Comparison of ENCODE assay signal across 28 mouse cellular contexts in the genomic region with DNA sequence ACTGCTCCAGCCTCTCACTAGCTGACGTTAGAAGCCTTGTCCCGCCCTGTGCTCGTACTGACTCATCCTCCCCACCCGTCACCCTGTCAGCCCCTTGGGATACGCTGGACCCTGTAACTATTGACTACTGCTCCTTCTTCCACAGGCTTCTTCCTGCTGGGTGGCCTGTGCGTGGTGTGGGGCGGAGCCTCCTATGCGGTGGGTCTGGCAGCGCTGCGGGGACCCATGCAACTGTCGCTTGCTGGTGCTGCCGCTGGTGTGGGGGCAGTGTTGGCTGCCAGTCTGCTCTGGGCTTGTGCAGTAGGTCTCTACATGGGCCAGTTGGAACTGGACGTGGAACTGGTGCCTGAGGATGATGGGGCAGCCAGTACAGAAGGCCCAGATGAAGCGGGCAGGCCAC. TPM values are rescaled to one million over a fixed set of nuclear protein-coding genes. Genes with fewer than 3 reads are reported as not detected.
"Had no signal": no experiment of that assay in that cellular context is flagged by ENCODE, and none has a peak within 500 bp of the region (broad histone marks: within the 10 kb centered on the region; RNA-seq: fewer than 3 reads in every experiment).

No protein-coding gene starts in this region.

- H3K27me3 ChIP-seq: heart, embryonic 13.5 days; hindbrain, embryonic 13.5 days; hindbrain, embryonic 15.5 days; kidney, embryonic 15.5 days; limb, embryonic 13.5 days; limb, embryonic 15.5 days had no signal

- H3K9me3 ChIP-seq: heart, embryonic 13.5 days; heart, embryonic 15.5 days; hindbrain, embryonic 13.5 days; hindbrain, embryonic 15.5 days; kidney, embryonic 15.5 days; limb, embryonic 13.5 days; limb, embryonic 15.5 days had no signal

- H3K36me3 ChIP-seq: kidney, embryonic 15.5 days had no signal

- DNase-seq: gastrocnemius, postnatal 14 days; gastrocnemius, postnatal 36 days; heart, adult 18-20 months; heart, postnatal 14 days; heart, postnatal 36 days; kidney, adult 11 months; kidney, adult 2 months; kidney, adult 9 months; kidney, postnatal 14 days; kidney, postnatal 36 days; layer of hippocampus, adult 9-11 months; layer of hippocampus, postnatal 36 days; left cerebral cortex, postnatal 4 days had no signal

- H3K4me3 ChIP-seq: heart, embryonic 13.5 days; heart, embryonic 15.5 days; hindbrain, embryonic 13.5 days; hindbrain, embryonic 15.5 days; kidney, embryonic 15.5 days; limb, embryonic 13.5 days; limb, embryonic 15.5 days; liver, embryonic 12.5 days had no signal

- H3K27ac ChIP-seq: heart, embryonic 13.5 days; heart, embryonic 15.5 days; hindbrain, embryonic 13.5 days; hindbrain, embryonic 15.5 days; hindbrain, postnatal 0 days; kidney, embryonic 15.5 days; kidney, postnatal 0 days; limb, embryonic 13.5 days; limb, embryonic 15.5 days; liver, embryonic 12.5 days; liver, embryonic 14.5 days had no signal

RNA-seq across cellular contexts. Expression of gene Npas1, which starts 22.5 kb away (rescaled TPM):
- polyA plus RNA-seq: gonadal fat pad, adult 2 months; heart, embryonic 11.5 days; kidney, adult 2 months; limb, embryonic 11.5 days; liver, adult 2 months; liver, embryonic 14.5 days had no signal
